Mouse (Mus musculus) G1E (cell line): ENCODE results near the gene Grifin. TPM values are rescaled to one million over a fixed set of nuclear protein-coding genes. Genes with fewer than 3 reads are reported as not detected.

ENCODE experiments used
- ATAC-seq: 2 replicates; pipeline ENCODE4 v1.8.0; 2016; ENCODE audit warnings: mild to moderate bottlenecking; ENCODE audit not compliant: insufficient number of reproducible peaks, poor library complexity, low FRiP score, severe bottlenecking; ENCODE audit errors: extremely low read depth
- DNase-seq: peaks from one replicate; pipeline ENCODE4 v3.0.0; 2012; ENCODE audit warnings: low spot score
- H3K27me3 ChIP-seq: 2 replicates; pipeline ENCODE4 v1.6.1; 2012; ENCODE audit warnings: mild to moderate bottlenecking, low read length, inconsistent platforms; ENCODE audit not compliant: insufficient read depth
- H3K36me3 ChIP-seq: replicated peaks from 2 replicates; pipeline ENCODE3; 2012; ENCODE audit warnings: mild to moderate bottlenecking, inconsistent platforms
- H3K4me1 ChIP-seq: 2 replicates; pipeline ENCODE4 v1.6.1; 2012; ENCODE audit warnings: low read depth, low read length, inconsistent platforms, mixed read lengths; ENCODE audit not compliant: insufficient read depth
- H3K4me3 ChIP-seq: 2 replicates; pipeline ENCODE4 v1.5.1; 2012; ENCODE audit warnings: low read depth, mild to moderate bottlenecking, inconsistent platforms, low read length, moderate library complexity, mixed read lengths
- H3K9me3 ChIP-seq: replicated peaks from 2 replicates; pipeline ENCODE4 v1.6.1; 2012; ENCODE audit warnings: inconsistent platforms
- CTCF ChIP-seq: IDR thresholded peaks from 2 replicates; pipeline ENCODE4 v1.5.1; 2012; ENCODE audit warnings: low read depth, low read length, inconsistent platforms, mixed read lengths
- GATA1 ChIP-seq: IDR thresholded peaks from 2 replicates; pipeline ENCODE4 v1.6.1; 2012; ENCODE audit warnings: borderline replicate concordance, low read length, inconsistent platforms, mixed read lengths
- GATA2 ChIP-seq: IDR thresholded peaks from 2 replicates; pipeline ENCODE4 v1.6.1; 2012; ENCODE audit warnings: low read depth, low read length, inconsistent platforms, borderline replicate concordance
- POLR2AphosphoS5 ChIP-seq: IDR thresholded peaks from 2 replicates; pipeline ENCODE4 v1.6.1; 2012; ENCODE audit warnings: low read depth, low read length, inconsistent platforms; ENCODE audit not compliant: insufficient replicate concordance
- TAL1 ChIP-seq: conservative IDR thresholded peaks from 2 replicates; pipeline ENCODE4 v1.6.1; 2012; ENCODE audit warnings: low read depth, low read length, inconsistent platforms, mixed read lengths
- polyA plus RNA-seq: library from polyadenylated mRNA; stranded (reverse); fragments of >175 nt; gene quantifications from 2 replicates; pipeline ENCODE4 v1.2.3, GENCODE M21; 2012
- total RNA-seq, 2 experiments: library from RNA; stranded (forward) in 1 of 2; stranded (reverse) in 1 of 2; fragments of 200-1000 nt in 1 of 2; fragments of >200 nt in 1 of 2; fragmentation: Nextera tagmentation in 1 of 2; gene quantifications; 2 replicates each; pipeline ENCODE4 v1.2.3; 2014 to 2017

Gene Grifin
- total and polyA plus RNA-seq, 3 experiments = not detected

DNA sequence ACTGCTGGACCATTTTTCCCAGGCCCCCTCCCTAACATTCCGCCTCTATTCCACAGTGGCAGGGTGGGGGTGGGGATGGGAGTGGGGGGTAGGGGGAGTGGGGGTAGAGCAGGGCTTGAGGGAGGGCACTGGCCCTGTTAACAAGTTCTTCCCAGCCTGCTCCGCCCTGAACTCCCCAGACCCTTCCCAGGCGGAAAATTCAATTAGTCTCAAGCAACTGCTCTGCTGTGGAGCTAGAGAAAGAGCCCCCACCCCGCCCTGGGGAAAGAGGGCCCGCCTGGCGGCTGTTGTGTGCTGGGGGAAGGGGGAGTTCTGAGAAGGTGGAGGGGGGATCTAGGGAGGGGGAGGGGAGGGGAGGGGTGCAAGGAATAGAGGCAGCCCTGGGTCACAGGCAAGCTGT lies 14.9 kb upstream of the Grifin start:
- DNase-seq (no peak), ATAC-seq (no peak)
- TF ChIP-seq GATA2 = no peak
- Histone ChIP-seq H3K36me3 (no peaks in the 10 kb centered on the region), H3K9me3 (no peaks in the 10 kb centered on the region), H3K27me3 (peaks cover 62% of the 10 kb centered on the region), H3K4me1 (no peaks in the 10 kb centered on the region), H3K4me3 (no peak overlapping the region)

DNA sequence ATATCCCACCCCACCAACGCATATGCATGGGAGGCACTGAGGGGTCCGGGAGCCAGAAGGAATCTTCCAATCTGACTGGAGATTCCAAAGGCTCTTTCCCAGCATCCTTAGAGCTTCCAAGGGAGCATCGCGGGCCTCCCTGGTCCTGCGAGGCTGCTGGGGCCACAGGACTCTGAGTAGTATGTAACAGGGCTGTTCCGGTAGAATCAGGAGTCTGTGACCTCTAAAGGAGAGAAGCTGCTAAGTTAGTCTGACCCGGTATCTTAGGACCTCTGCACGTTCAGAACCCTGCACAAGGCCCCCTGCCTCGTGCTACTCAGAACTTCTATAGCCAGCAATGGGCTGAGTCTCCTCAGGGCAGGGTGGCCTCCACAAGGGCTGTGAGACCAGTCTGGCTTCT lies 14.3 kb upstream of the Grifin start:
- TF ChIP-seq CTCF = no peak
- no peak for TF ChIP-seq GATA2
- TF ChIP-seq GATA1 = no peak
- no peak for TF ChIP-seq TAL1
- no peak for TF ChIP-seq POLR2AphosphoS5
- no peak for DNase-seq
- no peaks in the 10 kb centered on the region for H3K4me1 ChIP-seq
- H3K27me3 ChIP-seq = peaks cover 58% of the 10 kb centered on the region
- no peak overlapping the region for H3K4me3 ChIP-seq
- H3K36me3 ChIP-seq = no peaks in the 10 kb centered on the region
- ATAC-seq = no peak
- no peaks in the 10 kb centered on the region for H3K9me3 ChIP-seq

DNA sequence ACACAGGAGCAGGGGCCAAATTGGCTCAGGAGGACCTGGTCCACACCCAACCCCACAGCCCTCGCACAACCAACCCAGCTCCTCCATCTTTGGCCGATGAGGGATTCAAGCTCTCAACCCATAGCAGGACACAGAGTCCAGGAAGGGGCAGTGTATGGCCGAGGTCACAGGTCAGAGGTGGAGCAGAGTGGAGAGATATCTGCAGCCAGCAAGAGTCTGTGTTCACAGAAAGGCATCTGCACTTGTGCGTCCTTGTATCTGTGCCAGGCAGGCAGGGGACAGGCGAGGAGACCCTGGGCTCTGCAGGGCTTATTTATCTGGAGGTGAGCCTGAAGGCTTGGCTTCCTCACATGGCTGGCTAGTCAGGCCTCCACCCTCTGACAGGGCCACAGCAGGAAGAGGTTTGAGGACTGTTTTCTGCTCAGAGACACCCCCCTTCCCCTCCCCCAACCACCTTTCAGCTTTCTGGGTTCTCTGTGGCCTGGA lies 10.6 kb upstream of the Grifin start:
- no peak overlapping the region for H3K4me3 ChIP-seq
- no peaks in the 10 kb centered on the region for H3K9me3 ChIP-seq
- DNase-seq = no peak
- peaks cover 51% of the 10 kb centered on the region for H3K27me3 ChIP-seq
- no peaks in the 10 kb centered on the region for H3K4me1 ChIP-seq
- H3K36me3 ChIP-seq = no peaks in the 10 kb centered on the region
- TF ChIP-seq GATA2 = no peak
- TF ChIP-seq CTCF = no peak
- no peak for TF ChIP-seq POLR2AphosphoS5
- TF ChIP-seq GATA1 = no peak
- TF ChIP-seq TAL1 = no peak
- ATAC-seq = no peak

DNA sequence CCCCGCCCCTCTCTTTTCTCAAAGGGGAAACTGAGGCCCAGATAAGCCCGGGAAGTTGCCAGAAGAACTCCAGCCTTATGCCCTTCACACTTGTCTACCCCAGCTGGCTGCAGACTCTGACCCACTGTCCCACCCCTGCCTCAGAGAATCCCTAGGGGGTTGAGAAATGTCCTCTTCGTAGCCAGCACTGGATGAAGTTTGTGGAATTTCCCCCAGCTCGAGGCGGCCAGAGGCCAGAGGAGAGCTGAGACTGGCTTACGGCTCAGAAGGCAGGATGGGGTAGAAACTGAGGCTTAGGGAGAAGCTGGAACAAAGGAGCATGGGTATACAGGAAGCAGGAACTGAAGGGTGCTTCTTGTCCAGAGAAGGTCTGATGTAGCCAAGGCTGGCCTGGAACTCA lies 7.7 kb upstream of the Grifin start:
- Histone ChIP-seq H3K27me3 (peaks cover 30% of the 10 kb centered on the region), H3K4me1 (no peaks in the 10 kb centered on the region), H3K9me3 (no peaks in the 10 kb centered on the region), H3K36me3 (no peaks in the 10 kb centered on the region), H3K4me3 (no peak overlapping the region)
- no peak for TF ChIP-seq TAL1
- TF ChIP-seq GATA2 = no peak
- TF ChIP-seq GATA1 = no peak
- TF ChIP-seq CTCF = no peak
- TF ChIP-seq POLR2AphosphoS5 = no peak
- no peak for DNase-seq
- ATAC-seq = no peak

DNA sequence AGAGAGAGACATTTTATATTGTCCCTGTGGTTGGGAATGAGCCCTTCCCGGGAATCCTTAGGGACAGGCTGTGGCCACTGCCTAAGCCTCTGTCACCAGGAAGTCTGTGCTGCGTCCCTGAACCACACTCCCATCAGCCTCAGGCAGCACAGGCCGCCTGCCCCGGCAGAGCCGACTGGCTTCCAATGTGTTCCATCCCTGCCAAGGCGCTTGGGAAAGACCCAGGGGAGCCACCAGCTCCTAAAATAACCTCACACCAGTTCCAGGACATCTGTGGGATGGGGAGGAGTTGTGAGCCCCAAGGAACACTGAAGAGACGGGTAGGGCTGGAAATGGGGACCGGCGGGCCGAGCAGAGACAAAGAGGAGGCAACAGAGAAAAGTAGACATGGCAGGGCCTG lies 6.8 kb upstream of the Grifin start:
- no peak for TF ChIP-seq CTCF
- no peak for TF ChIP-seq TAL1
- TF ChIP-seq GATA2 = no peak
- TF ChIP-seq POLR2AphosphoS5 = no peak
- no peak for TF ChIP-seq GATA1
- no peaks in the 10 kb centered on the region for H3K36me3 ChIP-seq
- H3K4me1 ChIP-seq = peaks cover 5% of the 10 kb centered on the region; the same call in 1 of the 2 replicates
- no peak for DNase-seq
- ATAC-seq = no peak
- peaks cover 34% of the 10 kb centered on the region for H3K27me3 ChIP-seq
- no peaks in the 10 kb centered on the region for H3K9me3 ChIP-seq
- no peak overlapping the region for H3K4me3 ChIP-seq

DNA sequence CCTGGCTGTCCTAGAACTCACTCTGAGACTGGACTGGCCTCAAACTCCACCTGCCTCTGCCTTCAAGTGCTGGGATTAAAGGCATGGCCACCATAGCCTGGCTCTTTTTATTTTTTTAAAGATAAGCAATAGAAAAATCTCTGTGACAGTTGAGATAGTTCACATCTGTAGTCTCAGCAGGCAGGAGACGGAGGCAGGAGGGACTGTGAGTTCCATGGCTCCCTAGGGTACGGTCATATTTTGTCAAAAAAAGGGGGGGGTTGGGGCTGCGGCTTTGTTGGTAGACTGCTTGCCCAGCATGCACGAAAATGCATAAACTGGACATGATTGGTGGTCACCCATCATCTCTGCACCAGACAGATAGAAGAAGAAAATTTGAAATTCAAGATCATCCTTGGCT lies 6.3 kb upstream of the Grifin start:
- H3K27me3 ChIP-seq = peaks cover 38% of the 10 kb centered on the region
- TF ChIP-seq GATA1 = no peak
- TF ChIP-seq POLR2AphosphoS5 = no peak
- TF ChIP-seq GATA2 = no peak
- no peak for TF ChIP-seq CTCF
- TF ChIP-seq TAL1 = no peak
- H3K36me3 ChIP-seq = no peaks in the 10 kb centered on the region
- ATAC-seq = no peak
- peaks cover 5% of the 10 kb centered on the region; the same call in 1 of the 2 replicates for H3K4me1 ChIP-seq
- DNase-seq = no peak
- no peaks in the 10 kb centered on the region for H3K9me3 ChIP-seq
- H3K4me3 ChIP-seq = no peak overlapping the region

DNA sequence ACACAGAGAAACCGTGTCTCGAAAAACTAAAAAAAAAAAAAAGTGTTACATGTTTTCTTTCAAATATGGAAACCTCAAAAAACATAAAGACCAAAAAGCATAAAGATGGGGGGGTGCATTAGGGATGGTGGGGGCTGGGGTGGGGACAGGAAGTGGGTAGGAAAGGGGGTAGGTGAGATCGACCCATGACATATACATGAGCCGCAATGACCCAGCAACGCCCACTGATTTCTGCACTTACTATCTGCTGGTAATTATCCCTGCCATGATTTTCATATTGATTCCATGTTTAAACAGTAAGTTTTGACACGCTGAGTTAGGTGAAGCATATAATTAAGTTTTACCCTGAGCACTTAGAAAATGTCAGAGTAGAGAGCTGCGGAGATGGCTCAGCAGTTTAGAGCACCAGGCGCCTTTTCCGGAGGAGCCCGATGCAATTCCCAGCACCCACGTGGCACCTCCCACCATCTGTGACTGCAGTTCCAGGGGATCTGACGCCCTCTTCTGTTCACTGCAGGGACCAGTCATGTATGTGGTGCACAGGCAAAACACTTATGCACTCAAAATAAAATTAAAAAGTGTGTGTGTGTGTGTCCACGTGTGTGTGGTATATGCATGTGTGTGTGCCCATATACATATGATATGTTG lies 5.5 kb upstream of the Grifin start:
- H3K4me1 ChIP-seq = peaks cover 6% of the 10 kb centered on the region; the same call in 1 of the 2 replicates
- H3K36me3 ChIP-seq = no peaks in the 10 kb centered on the region
- no peaks in the 10 kb centered on the region for H3K9me3 ChIP-seq
- H3K4me3 ChIP-seq = no peak overlapping the region
- ATAC-seq = no peak
- peaks cover 41% of the 10 kb centered on the region for H3K27me3 ChIP-seq
- TF ChIP-seq CTCF (no peak), POLR2AphosphoS5 (no peak), GATA1 (no peak), GATA2 (no peak), TAL1 (no peak)
- DNase-seq = no peak
